Mouse (Mus musculus) CD4-positive helper T cell, adult 2 months (primary cell): ENCODE measurements around the gene Nckap1l.

Source experiments
- DNase-seq: peaks from one replicate; pipeline ENCODE4 v3.0.0-alpha.2; 2012; ENCODE audit warnings: low read depth, missing footprints, low spot score

Nckap1l gene

GRCm38 (mm10) chr15:103537822-103538213 lies 84.2 kb downstream of the Nckap1l start, which contains the start of gene Ppp1r1a:
Gene Ppp1r1a, minus strand, starts transcription at chr15:103538003.
- no peak for DNase-seq

- DNase-seq, result no peak
Observed at GRCm38 (mm10) chr15:103539259-103539658, 85.7 kb downstream of the Nckap1l start.

GRCm38 (mm10) chr15:103540646-103541045 lies 87.1 kb downstream of the Nckap1l start:
- no peak for DNase-seq

GRCm38 (mm10) chr15:103542526-103542925 lies 88.9 kb downstream of the Nckap1l start:
- no peak for DNase-seq

GRCm38 (mm10) chr15:103547983-103548382 lies 94.4 kb downstream of the Nckap1l start:
- no peak for DNase-seq
